Mouse (Mus musculus) layer of hippocampus, postnatal 25 days (tissue): ENCODE data around the gene Agr2. TPM values are rescaled to one million over a fixed set of nuclear protein-coding genes. Genes with fewer than 3 reads are reported as not detected.
A peak's percentile ranks its signal among the peaks of the same experiment; 100 is the strongest.

Source experiments
- DNase-seq, 2 experiments: peaks; one replicate each; pipeline ENCODE4 v3.0.0; 2022; ENCODE audit warnings: mixed read lengths in 2 of 2, low spot score in 1 of 2; ENCODE audit errors: extremely low spot score in 1 of 2
- total RNA-seq, 2 experiments: library from RNA; stranded (reverse); gene quantifications; 2 replicates each; pipeline ENCODE4 v1.2.3; 2021

Gene Agr2
- total RNA-seq = not detected

DNA sequence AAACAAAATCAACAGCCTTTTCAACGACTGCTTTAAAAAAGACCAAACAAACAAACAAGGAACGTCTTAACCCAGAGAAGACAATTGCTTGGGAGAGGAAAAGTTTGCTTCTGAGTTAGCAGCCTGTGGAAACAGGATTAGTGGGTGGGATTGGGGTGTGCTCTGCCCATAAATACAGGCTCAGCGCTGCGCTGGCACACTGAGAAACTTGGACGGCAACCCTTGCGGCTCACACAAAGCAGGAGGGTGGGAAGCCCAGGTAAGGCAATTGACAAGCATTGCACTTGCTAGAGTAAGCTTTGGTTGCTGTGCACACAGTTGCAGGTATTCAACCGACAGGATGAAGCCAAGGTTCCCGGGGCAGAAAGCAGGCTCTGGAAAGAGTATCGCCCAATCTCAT lies at the start of gene Agr2:
Gene Agr2, plus strand, starts transcription at position 197 of the 400 bp plus-strand sequence.
- DNase-seq = no peak

DNA sequence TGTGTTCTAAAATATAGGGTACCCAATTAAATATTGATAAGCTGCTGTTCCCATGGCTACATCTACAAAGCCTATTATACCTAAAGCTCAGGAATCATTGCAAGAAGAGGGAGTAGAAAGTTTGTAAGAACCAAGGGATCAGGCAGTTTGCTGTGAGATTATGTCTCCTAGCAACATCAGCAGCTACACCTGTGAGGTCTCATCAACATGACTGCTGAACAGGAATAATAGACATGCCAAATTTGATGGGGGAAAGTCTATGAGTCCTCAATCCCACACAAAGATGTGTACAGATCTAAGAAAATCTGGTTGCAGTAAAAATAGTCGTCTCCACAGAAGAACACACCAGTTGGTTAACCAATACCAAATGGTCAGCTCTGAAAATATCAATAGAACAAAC lies 41.0 kb upstream of the Agr2 start:
- no peak for DNase-seq

DNA sequence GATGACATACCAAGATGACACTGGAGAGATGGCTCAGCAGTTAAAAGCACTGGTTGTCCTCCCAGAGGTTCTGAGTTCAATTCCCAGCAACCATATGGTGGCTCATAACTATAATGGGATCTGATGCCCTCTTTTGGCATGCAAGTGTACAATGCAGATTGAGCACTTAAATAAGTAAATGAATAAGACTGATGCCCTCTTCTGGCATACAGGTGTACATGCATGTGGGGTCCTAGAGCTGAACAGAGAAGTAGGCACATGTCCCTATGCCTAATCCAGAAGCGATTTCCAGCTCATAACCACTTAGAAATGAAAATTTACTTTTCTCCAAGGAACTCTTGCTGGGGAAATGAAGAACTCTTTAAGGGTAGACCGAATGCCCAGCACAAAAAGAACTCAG lies 35.5 kb upstream of the Agr2 start:
- no peak for DNase-seq

DNA sequence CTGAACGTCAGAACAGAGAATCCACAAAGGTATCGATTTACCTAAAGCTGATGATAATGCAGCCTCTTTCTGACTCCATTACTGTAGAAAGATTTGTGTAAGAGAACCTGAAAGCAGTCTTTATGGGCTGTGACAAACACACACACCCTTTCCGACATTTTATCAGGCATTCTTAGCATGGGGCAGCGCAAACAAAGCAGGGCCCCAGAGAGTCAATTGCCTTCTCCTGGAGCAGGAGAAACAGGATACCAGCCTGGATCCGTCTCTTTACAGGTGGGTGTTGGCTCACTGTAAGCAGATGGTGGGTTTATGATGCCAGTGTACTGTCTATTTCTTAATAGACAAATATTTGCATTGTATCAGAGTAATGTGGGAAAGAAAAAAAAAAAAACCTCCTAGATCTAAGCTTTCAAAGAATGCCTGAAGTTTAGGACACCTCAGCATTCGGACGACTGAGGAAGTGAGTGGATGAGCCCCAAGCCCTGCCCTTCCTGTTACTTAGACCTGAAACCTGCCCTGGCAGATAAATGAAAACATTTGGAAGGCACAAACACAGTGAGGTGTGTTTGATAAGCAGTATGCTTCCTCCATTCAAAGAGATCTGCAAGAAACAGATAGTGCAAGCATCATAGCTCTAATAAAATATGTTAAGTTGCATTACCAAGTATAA lies 26.5 kb upstream of the Agr2 start:
- DNase-seq = no peak

DNA sequence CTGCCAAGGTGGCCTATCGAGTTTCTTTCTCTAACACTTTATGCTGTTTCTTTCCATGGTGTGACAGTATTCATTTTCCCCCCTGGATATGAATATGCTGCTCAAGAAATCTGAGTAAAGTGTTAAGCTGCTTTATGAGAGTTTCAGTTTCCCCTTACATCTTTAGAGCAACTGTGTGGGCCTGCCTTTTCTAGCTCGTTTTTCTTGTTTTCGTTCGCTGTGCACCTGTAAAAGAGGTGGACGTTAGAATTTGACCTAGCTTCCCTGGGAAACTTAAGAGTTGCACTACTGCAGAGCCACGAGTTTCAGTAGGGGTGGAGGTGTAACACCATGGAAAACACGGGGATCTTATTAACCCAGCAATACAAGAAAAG lies 26.0 kb upstream of the Agr2 start:
- DNase-seq = no peak

DNA sequence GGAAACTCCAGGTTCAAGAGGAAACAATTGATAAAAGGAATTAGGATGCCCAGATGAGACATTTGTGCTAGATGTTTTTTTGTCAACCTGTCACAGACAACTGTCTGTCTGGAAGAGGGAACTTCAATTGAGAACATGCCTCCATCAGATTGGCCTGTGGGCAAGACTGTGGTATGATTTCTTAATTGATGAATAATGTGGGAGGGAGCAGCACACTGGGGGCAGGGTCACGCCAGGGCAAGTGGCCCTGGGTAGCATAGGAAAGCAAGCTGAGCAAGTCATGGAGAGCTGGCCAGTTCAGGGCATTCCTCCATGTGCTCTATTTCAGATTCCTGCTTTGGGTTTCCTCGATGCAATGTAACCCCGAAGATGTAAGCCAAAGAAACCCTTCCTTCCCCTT lies 16.8 kb upstream of the Agr2 start:
- no peak for DNase-seq

DNA sequence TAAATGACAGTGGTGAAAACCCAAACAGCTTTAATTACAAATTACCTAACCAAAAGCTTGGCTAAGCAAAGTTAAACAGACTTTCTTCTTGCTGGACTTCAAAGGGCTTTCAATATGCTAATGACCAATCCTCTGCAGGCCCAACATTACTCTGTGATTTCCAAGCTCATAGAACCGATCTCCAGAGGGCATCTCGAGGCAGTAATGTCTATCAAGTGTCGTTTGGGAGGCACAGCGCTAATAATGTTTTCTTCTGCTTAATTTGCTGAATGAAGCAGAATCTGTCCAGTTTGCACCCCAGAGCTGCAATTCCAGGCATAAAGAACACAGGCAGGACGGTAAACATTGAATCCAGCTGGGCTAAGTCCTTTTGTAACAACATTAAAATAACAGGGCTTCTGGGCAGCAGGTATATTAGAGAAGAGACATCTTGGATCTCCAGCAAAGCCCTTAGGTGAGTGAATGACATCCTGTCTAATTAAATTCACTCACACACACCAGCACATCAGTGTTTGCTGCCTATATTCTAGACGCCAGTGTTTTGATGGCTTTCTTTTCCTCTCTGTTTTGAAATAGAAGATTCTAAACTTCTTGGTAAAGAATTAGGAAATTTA lies 15.0 kb upstream of the Agr2 start:
- DNase-seq = no peak

DNA sequence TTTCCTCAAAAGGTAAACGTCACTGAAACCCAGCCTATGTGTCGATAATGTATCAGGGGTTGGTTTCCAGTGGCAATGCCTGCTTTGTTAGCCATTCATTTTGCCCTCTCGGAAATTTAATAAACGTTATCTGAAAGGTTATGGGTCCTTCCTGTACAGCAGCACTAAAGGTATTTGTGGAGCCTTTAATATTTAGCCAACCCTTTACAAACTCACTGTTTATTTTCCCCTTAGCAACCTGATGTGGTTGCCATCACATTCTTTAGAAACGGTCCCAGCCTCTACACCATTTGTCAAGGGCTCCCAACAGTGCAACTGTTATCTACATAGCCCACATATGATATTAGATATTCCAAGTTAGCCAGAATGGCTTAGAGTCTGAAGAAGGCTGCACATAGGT lies 13.1 kb upstream of the Agr2 start:
- no peak for DNase-seq

DNA sequence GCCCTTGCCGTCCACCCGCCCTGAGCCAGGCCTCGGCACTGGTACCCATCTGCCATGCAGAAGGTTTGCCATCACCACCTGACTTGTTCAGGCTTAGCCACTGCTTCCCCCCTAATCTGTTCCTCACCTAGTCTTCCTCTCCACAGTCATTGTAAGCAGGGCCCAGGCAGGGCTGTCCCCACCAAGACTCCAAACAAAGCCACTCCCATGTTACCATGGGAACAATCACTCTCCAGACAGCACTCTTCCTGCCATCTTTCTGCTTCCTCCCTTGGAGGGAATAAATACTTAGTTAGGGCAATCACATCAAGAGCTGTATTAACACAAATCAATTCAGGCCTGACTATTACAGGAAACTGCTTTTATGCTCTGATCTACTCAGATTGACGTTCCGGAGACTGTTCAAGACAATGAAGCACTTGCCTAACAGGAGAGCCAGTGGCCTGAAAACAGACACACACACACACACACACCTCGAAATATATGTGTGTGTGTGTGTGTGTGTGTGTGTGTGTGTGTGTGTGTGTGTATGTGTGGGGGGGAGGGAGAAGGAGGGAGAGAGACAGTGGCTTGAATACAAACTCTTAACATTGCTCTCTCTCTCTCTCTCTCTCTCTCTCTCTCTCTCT lies 10.9 kb upstream of the Agr2 start:
- no peak for DNase-seq

DNA sequence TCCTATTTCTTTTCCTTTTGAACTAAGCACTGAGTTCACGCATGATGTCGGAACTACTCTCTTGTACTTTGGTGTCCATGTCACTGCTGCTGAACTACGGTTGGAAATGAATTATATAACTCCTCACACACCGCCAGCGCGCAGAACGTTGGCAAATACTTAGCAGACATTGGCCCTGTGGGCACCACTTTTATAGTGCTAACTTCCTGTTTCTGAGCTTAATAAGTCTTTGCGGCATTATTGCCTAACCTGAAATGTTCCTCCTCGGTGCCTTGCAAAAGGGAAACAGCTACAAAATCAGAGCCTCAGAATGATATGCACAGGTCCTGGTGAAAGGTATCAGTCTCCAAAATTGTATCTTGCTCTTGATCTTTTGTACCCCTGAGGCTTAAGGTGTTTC lies 9.2 kb upstream of the Agr2 start:
- no peak for DNase-seq

DNA sequence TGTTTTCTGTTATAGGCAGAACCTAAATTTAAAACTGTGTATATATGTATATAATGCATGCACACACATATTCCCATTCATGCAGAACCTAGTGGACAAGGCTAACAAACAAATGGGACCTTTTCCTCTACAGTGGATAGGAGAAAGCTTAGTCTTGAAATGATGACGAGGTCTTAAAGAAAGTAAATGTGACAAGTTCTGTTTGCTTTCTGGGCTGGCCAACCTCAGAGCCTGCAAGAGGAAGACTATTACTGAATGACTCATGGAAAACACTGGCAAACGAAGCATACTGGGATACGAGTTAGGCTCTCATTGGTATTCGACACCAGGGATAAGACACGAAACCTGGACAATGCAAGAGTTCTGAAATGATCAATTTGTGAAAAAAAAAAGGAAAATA lies 8.0 kb upstream of the Agr2 start:
- DNase-seq = no peak

DNA sequence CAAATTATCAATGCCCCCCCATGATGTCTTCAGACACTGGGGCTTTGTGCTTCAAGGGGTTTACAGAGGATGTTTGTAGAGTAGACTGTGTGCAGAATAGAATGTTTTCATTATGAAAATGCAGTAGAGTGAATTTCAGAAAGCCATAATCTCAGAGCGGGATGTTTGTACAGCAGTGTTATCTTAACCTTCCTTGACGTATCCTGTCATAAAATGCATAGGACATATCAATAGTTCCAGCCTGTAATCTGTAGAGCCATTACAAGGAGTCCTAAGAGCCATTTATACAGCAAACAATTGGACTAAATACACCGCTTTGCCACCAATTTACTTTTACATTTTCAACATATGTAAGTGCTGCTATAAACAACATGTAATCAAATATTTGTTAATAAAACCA lies 876 bp downstream of the Agr2 start:
- no peak for DNase-seq

DNA sequence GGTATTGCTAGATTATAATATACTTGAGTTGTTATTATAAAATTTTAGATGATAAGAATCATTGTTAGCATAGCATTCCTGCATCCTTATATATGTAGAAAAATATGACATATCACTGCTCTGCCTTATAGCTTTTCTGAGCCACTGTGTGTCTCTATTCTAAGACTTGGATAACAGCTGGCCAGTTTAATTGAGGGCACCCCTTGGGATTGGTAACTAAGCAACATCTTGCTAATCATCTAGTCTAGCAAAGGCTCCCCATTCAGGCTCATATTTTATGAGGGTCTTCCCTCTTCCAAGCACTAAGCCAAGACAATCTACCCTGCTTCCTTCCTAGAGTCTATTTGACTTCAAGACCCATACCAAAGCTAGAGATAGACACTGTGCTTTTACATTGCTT lies 1.4 kb downstream of the Agr2 start:
- DNase-seq = no peak

DNA sequence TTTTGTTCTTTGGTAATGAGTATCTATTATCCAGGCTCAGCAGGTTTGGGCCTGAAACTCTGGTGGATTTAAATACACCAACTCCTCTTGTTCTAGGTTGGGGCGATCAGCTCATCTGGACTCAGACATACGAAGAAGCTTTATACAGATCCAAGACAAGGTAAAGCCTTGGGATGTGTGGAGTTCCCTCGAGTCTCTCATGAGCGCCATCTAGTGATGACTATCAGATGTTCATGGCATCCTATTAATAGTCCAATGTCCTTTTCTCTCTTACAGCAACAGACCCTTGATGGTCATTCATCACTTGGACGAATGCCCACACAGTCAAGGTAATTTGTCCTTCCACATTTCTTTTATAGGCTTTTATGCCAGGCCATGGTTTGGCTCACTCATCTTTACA lies 3.1 kb downstream of the Agr2 start:
- DNase-seq = no peak

DNA sequence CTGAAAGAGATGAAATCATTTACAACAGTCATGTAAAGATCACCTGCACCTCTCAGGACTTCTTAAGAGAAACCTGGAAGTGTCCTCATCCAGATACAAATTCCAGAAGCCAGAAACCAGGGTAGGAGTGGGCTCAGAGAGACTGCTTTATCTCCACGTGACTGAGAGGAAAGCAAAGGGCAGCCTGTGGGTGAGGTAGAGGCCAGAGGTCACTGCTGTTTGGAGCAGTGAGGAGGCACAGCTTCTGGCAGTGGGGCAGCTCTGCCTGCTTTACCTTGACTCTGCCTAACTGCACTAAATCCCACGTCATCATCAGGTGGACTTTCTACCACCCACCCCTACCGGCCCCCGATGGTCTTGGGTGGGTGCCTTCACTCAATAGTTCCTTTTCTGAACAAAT lies 12.0 kb downstream of the Agr2 start:
- no peak for DNase-seq

DNA sequence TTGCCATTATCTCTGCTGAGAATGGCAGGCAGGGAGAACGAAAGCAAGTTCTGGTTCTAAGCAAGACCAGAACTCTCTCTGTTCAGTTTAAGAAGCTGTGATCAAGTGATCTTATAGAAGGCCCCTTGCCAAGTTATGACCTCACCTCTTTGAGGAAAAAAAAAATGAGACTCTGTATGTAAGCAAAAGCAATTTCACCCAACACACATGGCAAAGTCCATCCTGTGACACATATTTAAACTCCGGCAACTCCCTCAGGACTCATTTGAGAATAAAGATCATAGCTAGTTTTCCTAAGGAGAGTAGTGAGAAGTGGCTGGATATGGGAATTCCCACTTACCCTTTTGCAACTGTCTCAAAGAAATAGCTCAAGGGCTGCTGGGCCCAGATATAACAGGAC lies 14.9 kb downstream of the Agr2 start:
- DNase-seq = no peak

DNA sequence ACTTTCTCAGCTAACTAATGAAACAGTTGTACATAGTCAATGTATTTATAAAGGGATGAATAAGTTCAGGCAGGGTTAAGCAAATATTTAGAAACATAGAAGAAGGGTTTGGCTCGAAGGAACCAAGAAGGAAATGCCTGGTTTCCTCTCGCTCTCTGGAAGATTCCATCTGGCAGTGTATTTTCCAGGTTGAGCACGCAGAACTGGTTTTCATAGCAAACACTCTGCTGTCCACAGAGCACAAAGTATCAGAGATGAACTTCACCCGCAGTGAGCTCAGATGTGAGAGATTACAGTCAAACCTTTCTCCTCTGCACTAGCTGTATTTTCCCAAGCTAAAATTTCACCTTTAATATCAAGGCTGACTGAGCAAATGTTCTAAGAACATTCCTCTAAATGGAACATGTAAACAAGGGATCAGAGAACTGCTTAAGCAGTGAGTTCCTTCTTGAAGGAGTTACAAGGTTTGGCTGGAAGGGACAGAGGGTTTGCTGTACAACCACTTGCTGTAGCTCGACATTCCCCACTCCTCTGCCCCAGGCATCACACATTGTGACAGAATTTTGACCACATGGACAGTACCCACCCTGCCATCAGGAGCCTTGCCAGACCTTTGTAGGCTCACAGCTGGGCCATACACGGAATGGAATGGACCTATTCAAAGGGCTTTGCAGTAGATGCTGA lies 15.8 kb downstream of the Agr2 start:
- DNase-seq = no peak

DNA sequence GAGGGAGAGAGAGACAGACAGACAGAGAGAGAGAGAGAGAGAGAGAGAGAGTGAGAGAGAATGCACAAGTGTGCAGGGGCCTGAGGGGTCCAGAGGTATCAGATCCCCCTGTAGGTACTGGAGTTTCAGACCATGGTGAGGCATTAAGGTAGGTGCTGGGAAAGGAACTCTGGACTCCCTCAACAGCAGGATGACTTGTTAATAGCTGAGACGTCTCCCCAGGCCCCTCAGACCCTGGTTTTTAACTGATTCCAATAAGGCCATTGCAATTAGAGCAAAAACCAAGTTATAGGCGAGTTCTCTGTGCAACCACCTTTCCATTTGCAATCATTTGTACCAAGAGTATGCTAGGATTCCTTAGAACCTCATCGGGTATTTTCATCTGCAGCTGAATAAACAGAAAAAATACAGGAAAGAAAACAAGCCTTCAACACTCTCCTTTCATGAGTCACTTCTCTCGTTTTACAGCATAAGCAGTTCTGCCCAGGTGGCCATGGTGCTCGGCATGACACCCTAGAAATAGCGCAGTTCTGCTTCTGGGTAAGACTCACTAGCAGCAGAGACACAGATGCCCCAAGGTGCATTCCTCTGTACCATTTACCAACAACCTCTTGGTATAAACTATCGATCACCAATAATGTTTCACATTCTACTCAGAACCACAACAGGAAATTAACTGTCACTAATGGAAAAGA lies 20.7 kb downstream of the Agr2 start:
- no peak for DNase-seq

DNA sequence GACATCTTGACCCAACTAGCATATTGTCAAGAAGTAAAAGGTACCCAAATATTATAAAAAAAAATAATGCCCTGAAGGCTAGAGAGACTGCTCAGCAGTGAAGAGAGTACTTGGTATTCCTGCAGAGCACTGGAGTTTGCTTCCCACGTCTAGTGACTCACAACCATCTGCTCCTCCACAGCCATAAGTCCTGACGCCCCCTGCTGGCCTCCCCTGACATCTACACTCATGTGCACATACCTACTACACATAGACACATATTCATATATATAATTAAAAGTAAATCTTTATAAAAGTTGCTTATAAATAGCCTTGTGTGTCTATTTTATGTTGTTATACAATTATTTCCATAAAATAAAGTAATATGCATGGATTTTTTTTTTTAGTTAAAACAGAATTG lies 25.1 kb downstream of the Agr2 start:
- peak in 1 of 2 experiments; percentile 38 for DNase-seq

DNA sequence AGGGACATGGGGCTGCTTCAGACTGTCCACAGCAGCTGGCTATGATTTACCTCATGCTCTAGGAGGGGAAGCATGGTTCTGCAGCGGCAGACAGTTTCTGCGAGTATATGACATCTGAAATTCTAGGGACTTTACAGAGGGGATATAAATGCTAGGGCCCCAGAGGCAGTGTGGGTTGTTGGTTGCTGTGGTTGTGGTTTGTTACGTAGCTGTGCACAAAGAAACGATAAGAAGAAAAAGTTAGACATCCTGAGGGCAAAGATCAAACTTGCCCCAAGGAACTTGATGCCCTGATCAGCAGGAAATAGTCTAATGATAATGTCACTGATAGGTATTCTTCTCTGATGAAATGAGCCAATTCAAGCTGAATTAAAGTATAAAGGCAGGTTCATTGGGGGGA lies 26.9 kb downstream of the Agr2 start:
- DNase-seq = no peak

DNA sequence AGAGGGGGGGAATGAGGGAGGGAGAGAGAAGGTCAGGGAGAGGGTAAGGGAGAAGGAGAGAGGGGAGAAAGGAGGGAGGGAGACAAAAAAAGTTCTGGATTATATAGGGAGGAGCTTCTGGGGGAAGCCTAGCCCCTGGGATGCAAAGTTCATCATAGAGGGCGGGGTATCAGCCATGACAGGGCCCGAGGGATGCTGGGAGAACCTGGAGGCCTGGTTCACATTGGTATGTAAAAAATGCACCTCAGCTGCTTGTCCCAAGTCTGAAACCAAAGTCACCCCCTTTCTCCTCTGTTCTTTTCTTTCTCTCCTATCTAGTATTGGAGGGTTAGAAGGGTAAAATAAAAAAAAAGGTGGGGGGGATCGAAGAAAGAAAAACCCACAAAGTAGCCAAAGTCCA lies 27.4 kb downstream of the Agr2 start:
- DNase-seq = no peak
